Mouse (Mus musculus): ENCODE measurements around the gene Sco1.
"Not testable (repeated sequence)": the region's sequence is repeated elsewhere in the genome, so short reads cannot be mapped to it uniquely, and the experiment has no call there.

Gene Sco1

DNA sequence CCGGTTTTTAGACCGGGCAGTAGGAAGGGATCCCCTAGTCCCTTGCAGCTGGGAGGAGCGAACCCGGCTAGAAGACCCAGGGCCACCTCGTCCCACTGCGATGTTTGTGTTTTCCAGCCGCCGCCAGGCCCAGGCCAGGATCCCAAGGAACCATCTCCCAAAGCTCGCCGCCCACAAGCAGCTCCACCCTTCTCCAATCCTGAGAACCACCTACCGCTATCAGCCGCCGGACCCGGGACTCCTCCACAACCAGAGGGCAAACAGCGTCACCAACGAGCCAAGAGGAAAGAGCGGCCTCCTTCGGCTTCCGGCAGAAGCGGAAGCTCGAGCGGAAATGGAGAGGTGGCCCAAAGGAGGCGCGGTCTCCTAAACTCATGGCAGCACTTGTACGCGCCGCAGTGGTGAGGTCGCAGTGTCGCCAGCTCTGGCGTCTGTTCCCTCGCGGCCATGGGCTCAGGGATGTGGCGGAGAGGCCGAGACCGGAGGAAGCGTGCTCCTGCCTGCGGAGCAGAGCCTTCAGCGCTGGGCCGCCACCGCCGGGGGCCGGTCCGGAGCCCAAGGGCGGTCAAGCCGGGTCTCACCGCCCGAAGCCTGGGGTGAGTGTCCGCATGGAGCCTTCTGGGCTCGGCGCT lies at the start of gene Sco1, which contains the start of gene Adprm:
Gene Sco1 (plus strand): TSS at position 350 of the 632 bp plus-strand sequence.
Gene Adprm (minus strand): TSS at position 274 of the 632 bp plus-strand sequence.
- H3K27me3 ChIP-seq (ENCODE audit: control insufficient read depth, insufficient read depth, low read length, poor library complexity, severe bottlenecking): no peaks in the 10 kb centered on the region
- H3K36me3 ChIP-seq (ENCODE audit: control insufficient read depth, insufficient read depth, low read length, poor library complexity, severe bottlenecking): peaks cover 6% of the 10 kb centered on the region
- peak; percentile 79 for DNase-seq (ENCODE audit: low read depth, low spot score)

DNA sequence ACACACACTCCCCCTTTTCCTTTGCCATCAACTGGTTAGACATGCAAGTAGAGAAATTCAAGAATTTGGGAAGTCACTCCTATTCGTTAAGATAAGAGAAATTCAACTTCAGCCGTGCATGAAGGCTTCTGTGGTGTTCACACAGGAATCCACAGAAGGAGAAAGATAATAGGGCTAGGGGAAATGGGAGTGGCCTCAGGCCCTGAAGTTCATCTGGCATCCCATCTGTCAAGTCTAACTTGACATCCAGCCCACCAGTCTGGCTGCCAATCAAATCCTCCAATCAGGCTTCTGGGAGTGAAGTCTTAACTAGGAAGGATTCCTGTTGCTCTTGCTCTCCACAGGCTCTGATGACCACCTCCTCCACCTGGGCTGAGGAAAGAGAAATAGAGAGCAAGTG lies 49.6 kb upstream of the Sco1 start:
- no peak for DNase-seq (ENCODE audit: low read depth, low spot score)
- Histone ChIP-seq H3K36me3 (ENCODE audit: control insufficient read depth, insufficient read depth, low read length, poor library complexity, severe bottlenecking) (no peaks in the 10 kb centered on the region), H3K27me3 (ENCODE audit: control insufficient read depth, insufficient read depth, low read length, poor library complexity, severe bottlenecking) (no peaks in the 10 kb centered on the region)

DNA sequence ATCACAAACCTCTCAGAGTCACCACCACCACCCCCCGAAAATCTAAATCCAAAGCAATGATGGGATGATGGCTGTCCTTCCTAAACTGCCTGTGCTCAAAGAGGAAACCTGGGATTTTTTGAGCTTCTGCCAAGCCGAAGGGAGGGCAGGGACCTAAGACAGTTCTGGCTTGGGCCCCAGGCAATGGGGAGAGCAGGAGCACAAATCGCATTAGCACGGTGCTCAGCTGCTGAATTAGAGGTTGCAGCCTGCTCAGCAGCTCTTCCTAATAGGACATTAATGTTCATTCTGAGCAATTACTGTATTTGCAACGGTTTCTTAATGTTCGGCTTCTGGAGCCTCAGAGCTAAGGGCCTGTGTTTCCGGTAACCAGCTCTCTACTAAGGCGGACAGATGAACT lies 44.5 kb upstream of the Sco1 start:
- H3K27me3 ChIP-seq (ENCODE audit: control insufficient read depth, insufficient read depth, low read length, poor library complexity, severe bottlenecking): no peaks in the 10 kb centered on the region
- H3K36me3 ChIP-seq (ENCODE audit: control insufficient read depth, insufficient read depth, low read length, poor library complexity, severe bottlenecking): no peaks in the 10 kb centered on the region
- no peak for DNase-seq (ENCODE audit: low read depth, low spot score)

- DNase-seq (ENCODE audit: low read depth, low spot score): no peak
- Histone ChIP-seq H3K36me3 (ENCODE audit: control insufficient read depth, insufficient read depth, low read length, poor library complexity, severe bottlenecking) (no peaks in the 10 kb centered on the region), H3K27me3 (ENCODE audit: control insufficient read depth, insufficient read depth, low read length, poor library complexity, severe bottlenecking) (no peaks in the 10 kb centered on the region)
Observed at GRCm38 (mm10) chr11:67008528-67008927, 43.9 kb upstream of the Sco1 start.

- no peak for DNase-seq (ENCODE audit: low read depth, low spot score)
- Histone ChIP-seq H3K36me3 (ENCODE audit: control insufficient read depth, insufficient read depth, low read length, poor library complexity, severe bottlenecking) (no peaks in the 10 kb centered on the region), H3K27me3 (ENCODE audit: control insufficient read depth, insufficient read depth, low read length, poor library complexity, severe bottlenecking) (no peaks in the 10 kb centered on the region)
Observed at GRCm38 (mm10) chr11:67010430-67010829, 42.0 kb upstream of the Sco1 start.

DNA sequence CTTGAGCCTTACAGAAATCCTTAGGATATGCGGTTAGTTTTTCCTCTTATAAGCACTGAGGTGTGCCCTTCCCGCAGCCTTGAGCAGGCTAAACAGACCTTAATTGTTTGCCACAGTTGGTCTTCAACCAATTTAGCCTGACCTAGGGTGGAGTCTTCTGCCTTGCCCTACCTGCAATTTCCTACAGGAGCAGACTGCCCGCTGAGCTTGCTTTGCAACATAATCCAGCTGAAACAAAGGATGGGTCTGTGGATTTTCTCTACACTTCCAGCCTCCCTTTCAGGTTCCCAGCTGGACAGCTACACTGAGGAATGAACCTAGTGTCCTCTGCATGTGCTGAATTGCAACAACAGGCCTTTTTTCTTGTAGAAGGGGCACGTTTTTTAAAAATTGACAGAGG lies 40.8 kb upstream of the Sco1 start:
- no peak for DNase-seq (ENCODE audit: low read depth, low spot score)
- Histone ChIP-seq H3K36me3 (ENCODE audit: control insufficient read depth, insufficient read depth, low read length, poor library complexity, severe bottlenecking) (no peaks in the 10 kb centered on the region), H3K27me3 (ENCODE audit: control insufficient read depth, insufficient read depth, low read length, poor library complexity, severe bottlenecking) (no peaks in the 10 kb centered on the region)

DNA sequence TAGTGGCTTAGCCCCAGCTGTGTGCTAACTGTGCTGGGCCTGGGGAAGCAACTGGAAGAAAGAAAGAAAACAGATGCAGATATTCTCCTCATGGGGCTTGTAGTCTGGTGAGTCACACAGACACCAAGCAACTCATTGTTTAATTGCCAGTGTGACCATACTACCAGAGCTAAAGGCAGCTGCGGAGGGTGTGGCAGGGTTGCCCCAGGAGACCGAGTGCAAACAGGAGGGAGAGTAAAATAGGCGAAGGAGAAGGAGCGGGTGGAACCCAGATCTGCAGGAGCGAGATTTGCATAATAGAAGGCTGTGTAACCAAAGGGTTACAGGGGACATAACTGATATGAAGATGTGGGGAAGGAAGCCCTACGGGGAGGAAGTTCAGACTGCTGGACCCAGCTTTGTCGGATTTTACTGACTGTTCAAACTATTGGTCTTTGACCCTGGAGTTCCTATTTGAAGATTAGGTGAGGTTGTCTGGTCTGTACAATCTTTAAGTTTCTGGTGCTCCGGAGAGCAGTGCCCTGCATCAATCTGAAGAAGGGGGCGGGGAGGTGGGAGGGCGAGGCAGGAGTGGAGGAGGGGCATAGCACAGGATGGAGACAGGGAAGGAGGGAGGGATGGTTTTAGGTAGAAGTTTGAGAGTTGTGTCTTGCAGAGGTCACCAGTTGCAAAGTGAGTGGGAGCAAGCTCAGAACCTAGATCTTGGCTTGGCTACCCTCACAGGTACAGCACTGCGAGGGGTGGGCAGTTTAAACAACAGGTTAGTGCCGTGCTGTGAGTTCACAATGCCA lies 34.5 kb upstream of the Sco1 start:
- no peak for DNase-seq (ENCODE audit: low read depth, low spot score)
- Histone ChIP-seq H3K36me3 (ENCODE audit: control insufficient read depth, insufficient read depth, low read length, poor library complexity, severe bottlenecking) (no peaks in the 10 kb centered on the region), H3K27me3 (ENCODE audit: control insufficient read depth, insufficient read depth, low read length, poor library complexity, severe bottlenecking) (no peaks in the 10 kb centered on the region)

DNA sequence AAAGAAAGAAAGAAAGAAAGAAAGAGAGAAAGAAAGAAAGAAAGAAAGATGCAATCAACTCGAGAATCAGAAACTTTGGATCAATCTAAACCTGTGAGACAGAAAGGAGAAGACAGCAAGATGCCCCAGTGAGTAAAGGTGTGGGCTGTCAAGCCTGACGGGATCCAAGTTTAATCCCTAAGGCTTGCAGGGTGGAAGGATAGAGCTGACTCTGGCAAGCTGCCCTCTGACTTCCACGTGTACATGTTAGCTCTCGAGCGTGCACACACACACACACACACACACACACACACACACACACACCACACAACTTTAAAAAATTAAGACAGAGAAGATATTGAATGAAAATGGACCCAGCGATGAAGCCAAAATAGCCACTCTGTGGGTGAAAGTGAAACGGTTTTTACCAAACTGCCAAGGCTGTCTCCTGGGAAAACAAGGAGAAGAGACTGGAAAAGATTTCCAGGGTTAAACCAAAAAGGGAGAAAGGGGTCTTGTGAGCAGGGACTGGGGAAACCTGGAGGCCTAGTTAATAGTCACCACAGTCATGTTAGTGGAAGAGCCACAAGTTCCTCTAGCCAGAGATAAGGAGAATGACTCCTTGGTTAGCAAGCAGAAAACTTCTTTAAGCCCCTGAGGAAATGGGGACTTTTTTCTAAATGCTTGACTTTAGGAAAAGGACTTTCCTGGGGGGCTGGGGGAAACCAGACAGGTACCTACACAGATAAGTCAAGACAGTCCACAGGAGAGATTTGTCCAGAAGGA lies 32.6 kb upstream of the Sco1 start:
- Histone ChIP-seq H3K27me3 (ENCODE audit: control insufficient read depth, insufficient read depth, low read length, poor library complexity, severe bottlenecking) (no peaks in the 10 kb centered on the region), H3K36me3 (ENCODE audit: control insufficient read depth, insufficient read depth, low read length, poor library complexity, severe bottlenecking) (no peaks in the 10 kb centered on the region)
- no peak for DNase-seq (ENCODE audit: low read depth, low spot score)

- Histone ChIP-seq H3K27me3 (ENCODE audit: control insufficient read depth, insufficient read depth, low read length, poor library complexity, severe bottlenecking) (no peaks in the 10 kb centered on the region), H3K36me3 (ENCODE audit: control insufficient read depth, insufficient read depth, low read length, poor library complexity, severe bottlenecking) (no peaks in the 10 kb centered on the region)
- DNase-seq (ENCODE audit: low read depth, low spot score): peak; percentile 75
Observed at GRCm38 (mm10) chr11:67020948-67021347, 31.5 kb upstream of the Sco1 start.

DNA sequence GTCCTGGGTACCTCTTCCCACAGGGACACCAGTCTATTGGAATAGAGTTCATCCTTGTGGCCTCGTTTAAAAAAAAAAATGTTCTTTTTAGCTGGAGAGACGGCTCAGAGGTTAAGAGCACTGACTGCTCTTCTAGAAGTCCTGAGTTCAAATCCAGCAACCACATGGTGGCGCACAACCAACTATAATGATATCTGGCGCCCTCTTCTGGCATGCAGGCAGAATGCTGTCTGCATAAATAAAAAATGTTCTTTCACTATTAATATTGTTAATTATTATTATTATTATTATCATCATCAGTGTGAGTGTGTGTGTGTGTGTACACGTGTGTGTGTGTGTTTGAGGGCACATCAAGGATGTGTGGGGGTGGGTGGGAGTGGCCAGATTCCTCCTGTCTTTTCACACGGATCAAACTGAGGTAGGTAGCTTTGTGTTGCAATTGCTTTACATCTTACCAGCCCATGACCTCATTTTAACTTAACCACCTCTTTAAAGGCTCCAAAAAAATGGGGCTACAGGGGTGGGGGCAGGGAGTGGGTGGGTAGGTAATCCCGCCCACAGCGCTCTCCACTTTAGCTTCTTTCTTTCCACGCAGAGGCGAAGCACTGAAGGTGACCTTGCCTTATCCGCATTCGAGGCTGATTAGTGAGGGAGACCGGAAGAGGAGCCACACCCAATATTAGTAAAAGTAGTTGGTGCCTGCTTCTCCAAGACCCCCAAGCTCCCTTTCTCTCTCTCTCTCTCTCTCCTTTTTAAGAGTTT lies 29.9 kb upstream of the Sco1 start:
- H3K27me3 ChIP-seq (ENCODE audit: control insufficient read depth, insufficient read depth, low read length, poor library complexity, severe bottlenecking): no peaks in the 10 kb centered on the region
- no peaks in the 10 kb centered on the region for H3K36me3 ChIP-seq (ENCODE audit: control insufficient read depth, insufficient read depth, low read length, poor library complexity, severe bottlenecking)
- peak; percentile 53 for DNase-seq (ENCODE audit: low read depth, low spot score)

DNA sequence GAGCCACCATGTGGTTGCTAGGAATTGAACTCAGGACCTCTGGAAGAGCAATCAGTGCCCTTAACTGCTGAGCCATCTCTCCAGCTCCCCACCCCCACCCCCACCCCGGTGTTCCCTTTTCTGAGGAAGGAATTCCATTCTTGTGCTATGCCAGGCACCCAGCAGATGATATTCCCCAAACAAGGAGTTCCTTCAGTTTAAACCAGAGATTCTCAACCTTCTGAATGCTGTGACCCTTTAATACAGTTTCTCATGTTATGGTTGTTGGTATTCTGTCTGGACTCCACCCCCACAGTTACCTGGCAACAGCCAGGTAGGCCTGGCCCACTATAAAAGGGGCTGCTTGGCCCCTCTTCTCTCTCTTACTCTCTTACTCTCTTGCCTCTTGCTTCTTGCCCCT lies 29.3 kb upstream of the Sco1 start:
- DNase-seq (ENCODE audit: low read depth, low spot score); H3K27me3 ChIP-seq (ENCODE audit: control insufficient read depth, insufficient read depth, low read length, poor library complexity, severe bottlenecking); H3K36me3 ChIP-seq (ENCODE audit: control insufficient read depth, insufficient read depth, low read length, poor library complexity, severe bottlenecking): not testable (repeated sequence)

GRCm38 (mm10) chr11:67023802-67024340 lies 28.6 kb upstream of the Sco1 start:
- no peaks in the 10 kb centered on the region for H3K36me3 ChIP-seq (ENCODE audit: control insufficient read depth, insufficient read depth, low read length, poor library complexity, severe bottlenecking)
- no peak for DNase-seq (ENCODE audit: low read depth, low spot score)

DNA sequence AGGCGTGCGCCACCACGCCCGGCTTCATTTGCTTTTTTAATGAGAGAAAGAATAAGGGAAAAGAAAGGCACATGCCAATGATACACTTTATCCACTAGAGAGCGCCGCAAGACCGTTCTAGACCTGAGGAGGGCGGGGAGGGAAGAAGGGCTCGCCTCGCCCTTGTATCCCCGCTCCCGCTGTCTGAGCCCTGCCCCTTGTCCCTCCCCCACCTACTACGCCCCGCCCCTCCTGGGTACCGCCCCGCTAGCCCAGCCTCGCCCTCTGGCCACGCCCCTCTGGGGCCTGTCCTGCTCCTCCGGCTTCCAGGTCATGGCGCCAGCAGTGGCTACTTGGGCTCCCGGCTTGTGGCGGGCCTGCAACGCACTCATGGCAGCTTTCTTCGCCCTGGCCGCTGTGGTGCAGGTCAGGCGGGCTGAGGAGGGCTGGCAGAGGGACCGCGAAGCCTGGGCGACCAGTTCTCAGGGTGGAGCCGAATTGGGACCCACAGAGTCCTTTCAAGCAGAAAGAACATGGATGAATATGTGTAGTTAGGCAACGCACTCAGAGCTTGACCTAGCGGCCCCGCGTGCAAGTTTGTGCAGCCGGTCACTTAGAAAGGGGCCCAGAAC lies 27.5 kb upstream of the Sco1 start, which contains the start of gene Tmem220:
Gene Tmem220 (plus strand): TSS at position 288 of the 611 bp plus-strand sequence.
- no peaks in the 10 kb centered on the region for H3K27me3 ChIP-seq (ENCODE audit: control insufficient read depth, insufficient read depth, low read length, poor library complexity, severe bottlenecking)
- no peaks in the 10 kb centered on the region for H3K36me3 ChIP-seq (ENCODE audit: control insufficient read depth, insufficient read depth, low read length, poor library complexity, severe bottlenecking)
- DNase-seq (ENCODE audit: low read depth, low spot score): peak; percentile 95

More at GRCm38 (mm10) chr11:67023802-67024340, 28.6 kb upstream of the Sco1 start:
- no peaks in the 10 kb centered on the region for H3K27me3 ChIP-seq (ENCODE audit: control insufficient read depth, insufficient read depth, low read length, poor library complexity, severe bottlenecking)

Measured in splenic B cell, adult 2 months (primary cell).